Mouse (Mus musculus) embryo, embryonic 11.5 days (tissue): ENCODE measurements at regions not wholly inside any gene's neighbourhood (a gene's known extent, or its start where the extent isn't known, plus 50 kb on each side); places are given as distances from the start of the nearest gene placed in this dataset.

Experiments
- DNase-seq: peaks from one replicate; pipeline ENCODE4 v3.0.0-alpha.2; 2012; ENCODE audit warnings: low read depth, low spot score

DNA sequence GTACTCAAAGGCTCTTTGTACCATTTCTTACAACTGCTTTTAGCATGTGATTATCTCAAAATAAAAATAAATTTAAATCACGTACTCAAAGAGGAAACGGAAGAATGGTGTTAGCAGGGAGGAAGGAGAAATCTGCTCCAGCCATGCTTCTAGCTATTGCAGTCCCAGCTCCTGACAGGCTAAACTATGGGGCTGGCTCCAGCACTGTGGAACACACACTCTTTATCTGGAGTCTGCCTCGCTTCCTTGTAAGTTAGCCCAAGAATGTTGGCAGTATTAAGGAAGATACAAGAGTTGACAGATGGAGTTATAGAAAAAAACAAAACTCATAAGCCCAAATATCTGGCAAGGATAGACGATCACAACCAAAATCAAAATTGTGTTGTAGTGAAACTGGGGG lies 161.5 kb upstream of the AI593442 start:
- no peak for DNase-seq

DNA sequence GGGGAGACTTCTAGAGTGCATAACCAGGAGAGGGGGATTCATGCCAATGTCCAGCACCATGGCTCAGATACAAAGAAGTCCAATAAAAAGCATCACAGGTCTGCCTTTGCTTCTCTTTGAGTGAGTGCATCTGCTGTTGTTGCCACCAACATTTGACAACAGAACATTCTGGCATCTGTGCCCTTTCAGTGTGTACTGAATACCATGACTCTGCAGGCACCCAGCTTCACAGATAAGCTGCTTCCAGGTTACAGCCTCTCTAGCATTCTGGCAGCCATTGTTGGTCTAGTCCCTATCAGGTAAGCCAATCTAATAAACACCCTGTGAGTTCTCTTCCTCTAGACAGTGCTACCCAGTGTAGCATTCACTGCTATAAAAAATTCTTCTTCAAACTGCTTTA lies 160.4 kb upstream of the AI593442 start:
- DNase-seq: no peak

DNA sequence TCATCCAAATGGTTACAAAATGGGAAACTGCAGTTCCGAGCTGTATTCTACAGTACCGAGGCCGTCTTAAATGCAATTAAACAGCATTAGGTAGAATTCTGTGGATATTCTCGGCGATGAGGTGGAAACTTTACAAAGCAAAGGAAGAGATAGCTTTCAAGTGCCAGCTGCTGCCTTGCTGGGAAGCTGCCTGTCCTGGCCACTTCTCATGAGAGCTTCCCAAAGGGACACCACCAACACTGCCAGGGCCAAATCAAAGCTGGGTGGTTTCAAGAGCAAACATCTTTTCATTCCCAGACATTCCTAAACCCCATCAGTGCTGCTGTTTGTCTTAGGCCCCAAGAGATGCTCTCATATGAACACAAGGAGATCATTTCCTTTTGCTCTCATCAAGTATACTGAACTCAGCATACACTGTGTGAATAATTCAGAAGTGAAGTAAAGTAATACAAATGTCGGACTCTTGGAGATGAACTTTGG lies 156.6 kb upstream of the AI593442 start:
- no peak for DNase-seq

DNA sequence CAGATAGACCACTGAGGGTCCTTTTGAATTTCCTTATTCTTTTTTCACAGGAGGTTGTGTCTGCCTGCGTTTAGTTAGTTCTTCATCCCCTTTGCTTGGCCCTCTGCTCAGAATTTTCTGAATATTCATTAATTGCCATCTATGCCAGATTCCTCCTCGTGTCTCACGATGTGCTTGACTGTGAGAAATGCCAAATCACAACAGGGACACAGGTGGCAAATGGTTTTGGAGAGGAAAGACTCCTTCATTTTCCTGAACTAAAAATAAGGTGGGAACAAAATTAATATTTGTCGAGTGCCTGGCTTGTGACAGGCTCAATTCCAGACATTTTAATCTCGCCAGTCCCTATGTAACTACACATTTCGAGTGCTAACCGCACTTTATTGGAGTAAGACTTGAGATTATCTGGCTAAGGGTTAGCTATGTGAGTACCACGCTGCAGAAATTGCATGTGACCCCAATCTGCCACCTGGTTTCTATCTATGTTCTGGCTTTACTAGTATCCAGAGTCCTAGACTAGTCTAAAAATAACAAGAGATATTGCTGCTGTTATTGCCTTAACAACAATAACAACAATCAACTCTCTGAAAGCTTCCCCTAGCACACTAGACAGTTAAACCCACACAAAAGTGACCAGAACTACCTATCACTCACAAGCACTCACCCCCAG lies 156.0 kb upstream of the AI593442 start:
- no peak for DNase-seq

DNA sequence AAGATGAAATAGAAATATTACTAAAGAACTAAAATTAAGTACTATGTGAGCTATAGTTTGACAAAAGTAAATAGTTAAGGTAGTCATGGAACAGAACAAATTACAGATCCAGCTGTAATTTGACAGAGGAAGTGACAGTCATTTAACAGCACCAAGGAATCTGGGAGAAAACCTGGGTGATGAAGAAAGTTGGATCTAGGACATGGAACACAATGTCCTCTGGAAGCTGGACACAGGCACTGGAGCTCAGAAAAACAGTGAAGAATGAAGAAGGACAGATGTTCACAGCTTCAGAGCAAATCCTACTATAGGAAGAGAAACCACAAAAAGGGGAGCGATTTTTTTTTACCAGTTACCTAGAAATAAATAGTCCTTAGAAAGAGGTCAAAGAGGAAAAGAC lies 147.2 kb upstream of the AI593442 start:
- no peak for DNase-seq

DNA sequence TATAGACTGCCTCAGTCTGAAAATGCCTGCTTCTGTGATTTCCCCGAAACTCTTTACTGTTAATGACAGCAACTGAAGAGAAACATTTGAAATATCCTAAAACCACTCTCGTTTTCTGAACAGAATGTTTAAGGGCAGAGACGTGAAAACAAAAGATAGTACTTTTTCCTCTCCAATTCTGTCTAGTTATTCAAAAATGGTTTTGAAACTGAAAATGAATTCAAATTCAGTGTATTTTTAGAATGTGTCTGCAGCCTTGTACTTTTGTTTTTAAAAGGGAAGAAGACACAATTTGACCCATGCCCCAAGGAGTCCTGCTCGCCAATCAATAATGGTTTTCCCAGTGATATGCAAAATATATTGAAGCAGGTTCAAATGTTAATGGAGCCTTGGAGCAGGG lies 136.7 kb upstream of the AI593442 start:
- no peak for DNase-seq

DNA sequence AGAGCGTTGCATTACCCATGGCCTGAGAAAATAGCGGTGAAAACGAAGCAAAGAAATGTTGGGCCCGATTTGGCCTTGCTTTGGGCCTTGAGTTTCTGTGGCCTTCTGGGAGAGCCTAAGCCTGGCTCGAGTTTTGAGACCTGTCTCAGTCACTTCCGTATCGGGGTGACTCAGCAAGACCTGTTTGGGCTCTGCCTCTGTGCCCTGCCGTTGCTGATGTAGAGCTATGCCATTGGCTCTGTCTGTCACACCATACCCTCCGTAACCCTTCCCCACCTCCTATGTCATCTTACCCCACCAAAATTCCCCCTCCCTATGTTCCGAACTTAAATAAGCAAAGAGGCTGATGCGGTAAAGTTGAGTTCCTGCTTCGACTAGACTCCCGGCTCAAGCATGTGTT lies 123.4 kb upstream of the AI593442 start:
- DNase-seq: no peak

DNA sequence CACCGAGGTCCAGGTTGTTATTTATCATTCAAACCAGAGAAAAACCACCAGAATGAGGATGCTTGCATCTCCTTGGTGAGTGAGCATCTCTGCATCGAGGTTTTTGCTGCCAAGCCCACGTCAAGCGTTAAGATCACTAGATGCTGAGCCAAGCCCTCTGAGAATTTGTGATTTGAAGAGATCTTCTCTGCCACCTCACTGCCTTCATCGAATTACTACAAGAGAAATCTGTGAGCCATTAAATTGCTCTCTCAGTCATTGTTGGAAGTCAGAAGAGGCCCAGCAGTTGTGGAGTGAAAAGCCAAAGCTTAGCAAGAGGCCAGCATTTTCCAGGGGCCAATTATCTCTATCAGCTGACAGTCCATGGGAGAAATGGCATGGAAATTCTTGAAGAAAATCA lies 122.2 kb upstream of the AI593442 start:
- no peak for DNase-seq

DNA sequence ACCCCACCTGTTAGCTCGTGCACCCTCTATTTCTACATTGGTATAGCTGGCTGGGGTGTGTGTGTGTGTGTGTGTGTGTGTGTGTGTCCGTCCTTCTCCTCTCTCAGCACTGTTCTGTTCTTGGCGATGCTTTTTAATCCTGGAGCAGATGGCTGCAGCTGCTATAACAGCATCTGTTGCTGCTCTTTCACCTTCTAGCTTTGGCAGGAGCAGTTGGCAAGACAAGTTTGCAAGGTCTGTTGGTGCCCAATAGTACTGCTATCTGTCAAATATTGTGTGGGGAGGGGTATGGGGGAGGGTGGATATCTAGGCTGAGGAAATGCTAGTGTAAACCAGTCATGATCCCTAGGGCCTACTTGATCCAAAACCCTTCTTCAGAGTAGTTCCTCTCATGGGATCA lies 120.9 kb upstream of the AI593442 start:
- DNase-seq: no peak

DNA sequence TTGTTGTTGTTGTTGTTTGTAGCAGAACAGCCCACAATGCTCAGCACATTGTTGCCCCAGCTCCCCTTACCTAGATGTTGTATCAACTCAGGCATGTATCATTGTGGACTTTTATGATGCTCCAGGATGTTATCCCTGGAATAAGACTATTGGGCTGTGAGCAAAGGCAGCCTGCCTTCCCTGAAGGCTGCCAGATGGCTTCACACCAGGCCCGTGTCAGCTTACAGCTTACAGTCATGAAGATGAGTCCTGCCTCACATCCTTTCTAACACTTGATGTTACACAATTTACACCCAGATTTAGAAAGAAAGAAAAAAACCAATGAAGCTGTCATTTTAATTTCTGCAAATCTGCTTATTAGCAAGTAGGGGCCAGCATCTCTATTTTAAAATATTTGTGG lies 113.0 kb upstream of the AI593442 start:
- DNase-seq: no peak

DNA sequence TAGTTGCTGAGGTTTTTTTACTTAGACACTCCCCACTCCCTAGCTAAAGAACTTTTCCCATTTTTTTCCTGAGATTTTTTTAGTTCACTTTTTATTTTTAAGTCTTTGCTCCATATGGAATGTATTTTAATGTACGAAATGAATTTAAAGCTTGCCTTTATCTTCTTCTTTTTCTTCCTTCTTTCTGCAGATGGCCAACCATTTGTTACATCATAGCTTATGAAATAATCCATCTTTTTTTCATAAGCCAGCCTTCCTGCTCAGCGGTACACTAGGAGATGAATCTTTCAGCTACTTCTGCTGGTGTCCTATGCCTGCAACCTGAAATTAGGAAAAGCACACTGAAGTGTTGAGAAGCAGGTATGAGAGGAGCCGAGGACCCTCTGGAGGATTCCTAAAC lies 102.9 kb upstream of the AI593442 start:
- DNase-seq: no peak

DNA sequence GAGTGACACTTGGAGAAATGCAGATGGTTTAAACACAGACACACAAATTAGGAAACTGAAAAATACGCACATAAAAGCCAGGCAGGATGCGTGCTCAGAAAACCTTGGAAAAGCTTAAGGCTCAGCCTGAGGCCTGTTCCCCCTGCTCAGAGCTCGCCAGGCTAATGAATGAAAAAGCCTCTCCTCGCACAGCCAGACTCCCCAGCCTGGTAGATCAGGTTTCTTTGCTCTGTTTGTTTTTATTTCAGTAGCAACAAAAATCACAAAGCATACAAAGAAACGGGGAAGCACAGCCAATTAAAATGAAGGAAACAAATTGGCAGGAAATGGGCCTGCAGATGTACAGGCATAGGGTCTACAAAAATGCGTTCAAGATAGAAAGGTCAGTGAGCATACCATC lies 97.0 kb upstream of the AI593442 start:
- peak; percentile 16 for DNase-seq

DNA sequence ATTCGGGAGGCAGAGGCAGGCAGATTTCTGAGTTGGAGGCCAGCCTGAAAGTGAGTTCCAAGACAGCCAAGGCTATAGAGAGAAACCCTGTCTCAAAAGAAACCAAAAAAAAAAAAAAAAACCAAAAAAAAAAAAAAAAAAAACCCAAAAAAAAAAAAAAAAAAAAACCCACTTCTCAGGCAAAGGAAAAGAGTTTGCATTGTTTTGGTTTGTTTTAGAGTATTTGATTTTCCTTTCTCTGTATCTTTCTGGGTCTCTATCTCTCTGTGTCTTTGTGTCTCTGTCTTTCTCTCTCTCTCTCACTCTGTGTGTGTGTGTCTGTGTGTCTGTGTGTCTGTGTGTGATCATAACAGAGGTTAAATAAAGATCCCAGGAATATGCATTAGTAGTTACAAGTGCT lies 95.7 kb upstream of the AI593442 start:
- DNase-seq: no peak

DNA sequence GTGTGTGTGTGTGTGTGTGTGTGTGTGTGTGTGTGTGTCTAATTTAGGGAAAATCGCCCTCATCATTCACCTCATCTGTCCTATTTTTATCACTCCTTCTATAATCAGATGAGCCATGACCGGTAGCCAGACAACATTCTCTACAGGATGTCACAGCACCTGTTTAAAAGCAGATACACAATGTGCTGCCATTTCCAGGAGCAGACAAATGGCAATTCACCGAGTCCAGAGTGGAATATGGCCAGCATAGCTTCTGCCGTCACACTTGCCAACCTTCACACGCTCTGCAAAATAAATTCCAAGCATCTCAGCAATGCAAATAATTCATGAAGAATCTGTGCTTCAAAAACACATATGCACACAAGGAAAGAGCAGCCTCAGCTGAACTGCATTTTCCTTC lies 88.5 kb upstream of the AI593442 start:
- DNase-seq: no peak

DNA sequence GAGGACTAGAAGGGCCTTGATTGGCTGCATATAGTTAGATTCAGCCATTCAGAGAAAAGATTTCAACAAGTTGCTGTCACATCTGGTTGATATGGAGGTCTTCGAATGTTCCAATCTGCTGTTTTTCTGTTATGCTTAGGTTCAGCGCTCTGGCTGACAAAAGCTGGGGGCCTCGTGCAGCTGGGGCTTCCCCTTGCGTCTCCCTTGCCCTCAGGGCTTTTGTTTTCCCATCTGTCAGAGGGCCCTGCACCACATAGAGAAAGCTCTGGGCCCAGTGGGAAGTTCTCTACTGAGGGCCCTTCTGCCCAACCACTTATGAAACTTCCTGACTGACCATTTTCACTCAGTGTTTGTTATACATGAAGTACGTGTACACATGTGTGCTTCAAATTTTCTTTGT lies 86.2 kb upstream of the AI593442 start:
- no peak for DNase-seq

DNA sequence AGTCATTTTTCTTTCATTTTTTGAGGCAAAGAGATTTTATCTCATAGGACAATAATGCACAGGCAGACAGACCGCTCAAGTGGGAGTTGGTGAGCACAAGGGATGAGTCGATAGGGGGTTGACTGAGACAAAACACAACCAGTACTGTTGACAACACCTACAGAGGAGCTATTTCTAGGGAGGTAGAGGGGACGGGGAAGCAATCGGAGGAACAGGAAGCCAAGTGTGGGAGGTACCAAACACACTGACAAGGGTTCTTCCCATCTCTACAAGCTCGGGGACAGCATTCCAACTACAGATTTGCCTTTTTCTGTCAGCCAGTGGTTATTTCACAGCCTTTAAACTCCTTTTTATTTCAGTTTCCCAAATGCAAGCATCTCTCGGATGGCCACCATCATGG lies 83.3 kb upstream of the AI593442 start:
- no peak for DNase-seq

DNA sequence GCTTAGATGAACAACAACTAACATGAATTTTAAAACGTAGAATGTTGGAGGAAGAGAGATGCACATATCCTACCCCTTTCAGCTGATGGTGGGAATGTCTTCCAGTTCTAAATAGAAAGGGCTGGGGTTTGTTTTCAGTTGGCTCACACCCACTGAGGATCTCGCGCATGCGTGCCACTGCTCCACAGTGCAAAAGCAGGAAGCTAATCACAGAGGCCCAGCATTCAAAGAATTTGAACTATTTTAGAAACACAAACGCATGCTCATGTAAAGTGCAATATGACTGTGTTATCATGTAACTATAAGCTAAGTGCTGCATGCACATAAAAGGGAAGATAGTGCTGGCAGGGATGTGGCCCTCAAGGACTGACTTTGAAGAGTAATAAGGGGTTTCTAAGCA lies 81.7 kb upstream of the AI593442 start:
- no peak for DNase-seq

DNA sequence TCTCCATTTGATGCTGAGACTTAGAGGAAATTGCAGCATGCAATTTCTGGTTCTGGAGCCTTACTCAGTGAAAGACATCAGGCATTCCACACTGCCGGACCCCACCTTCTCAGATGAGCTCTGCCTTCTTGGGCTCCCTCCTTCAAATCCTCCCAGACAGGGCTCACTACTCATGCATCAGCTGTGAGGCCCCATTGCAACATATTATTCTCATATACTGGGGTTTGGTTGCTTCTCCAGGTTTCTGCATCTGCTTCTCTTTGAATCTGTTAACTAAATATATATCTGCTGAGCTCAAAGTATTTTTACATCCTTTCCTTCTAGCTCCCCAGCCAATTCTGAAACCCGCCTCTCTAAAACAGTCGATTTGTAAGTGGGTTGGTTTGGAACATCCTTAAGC lies 68.8 kb upstream of the AI593442 start:
- no peak for DNase-seq

DNA sequence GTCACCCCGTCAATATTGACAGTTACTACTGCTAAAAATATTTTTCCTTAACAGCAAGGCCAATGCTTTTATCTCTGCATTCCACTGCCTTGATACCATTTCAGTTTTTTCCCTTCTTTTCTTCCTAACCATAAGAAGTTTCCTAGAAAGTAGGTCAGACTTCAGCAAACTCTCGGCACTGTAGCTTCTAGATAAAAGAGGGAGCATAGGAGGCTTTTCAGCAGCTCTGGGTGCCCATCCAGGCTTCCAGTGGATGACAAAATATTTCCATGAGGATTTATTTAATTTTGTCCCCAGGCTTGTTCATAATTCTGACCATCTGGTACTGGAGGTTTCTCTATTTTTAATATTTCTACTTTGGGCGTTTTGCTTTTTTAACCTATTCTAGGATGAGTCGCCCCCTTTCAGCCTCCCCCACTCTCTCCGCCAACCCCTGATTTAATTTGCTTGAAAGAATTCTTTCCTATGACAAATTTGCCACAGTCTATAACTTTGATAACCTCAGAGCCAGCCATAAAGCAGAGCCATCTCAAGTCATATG lies 59.0 kb upstream of the AI593442 start:
- DNase-seq: no peak
